Mouse (Mus musculus) telencephalon, adult 2 months (tissue): Measurements from ENCODE around the gene Lrp11.
A peak's percentile ranks its signal among the peaks of the same experiment; 100 is the strongest.

Experiments
- DNase-seq: peaks from one replicate; pipeline ENCODE4 v3.0.0-alpha.2; 2011; ENCODE audit warnings: low read depth, low spot score

The Lrp11 gene

GRCm38 (mm10) chr10:7623861-7624518 is 34.4 kb downstream of the Lrp11 start:
- DNase-seq: no peak

DNA sequence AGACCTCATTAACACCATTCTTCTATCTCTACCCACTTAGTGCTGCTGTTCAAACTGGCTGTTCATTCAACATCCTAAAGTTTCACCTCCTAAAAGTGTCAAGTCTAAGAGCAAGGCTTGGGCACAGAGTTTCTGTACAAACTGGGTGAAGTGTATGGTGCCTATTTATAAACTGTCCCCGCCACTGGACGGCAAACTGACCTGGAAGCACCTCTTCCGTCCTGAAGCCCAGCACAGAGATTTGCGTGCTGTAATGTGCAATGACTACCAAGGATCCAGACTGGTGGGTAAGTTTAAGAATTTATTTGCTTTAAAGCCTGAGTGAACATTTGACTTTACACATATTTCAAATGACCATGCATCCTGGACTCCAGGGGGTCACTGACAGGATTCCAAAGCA is 39.5 kb downstream of the Lrp11 start:
- DNase-seq: no peak

GRCm38 (mm10) chr10:7630286-7630685 is 40.7 kb downstream of the Lrp11 start:
- DNase-seq: no peak

GRCm38 (mm10) chr10:7630951-7631720 is 41.5 kb downstream of the Lrp11 start:
- no peak for DNase-seq

- DNase-seq: no peak
Observed at GRCm38 (mm10) chr10:7640366-7640765, 50.8 kb downstream of the Lrp11 start.

GRCm38 (mm10) chr10:7645911-7646310 is 56.3 kb downstream of the Lrp11 start:
- DNase-seq: no peak

- DNase-seq: no peak
Observed at GRCm38 (mm10) chr10:7649059-7649458, 59.5 kb downstream of the Lrp11 start.

- DNase-seq: no peak
Observed at GRCm38 (mm10) chr10:7651057-7651456, 61.5 kb downstream of the Lrp11 start.

- peak; percentile 15 for DNase-seq
Observed at GRCm38 (mm10) chr10:7662471-7663141, 73.0 kb downstream of the Lrp11 start.

- DNase-seq: peak; percentile 91
Observed at GRCm38 (mm10) chr10:7663159-7664026, 73.8 kb downstream of the Lrp11 start.

GRCm38 (mm10) chr10:7664027-7664526 is 74.5 kb downstream of the Lrp11 start:
- no peak for DNase-seq

GRCm38 (mm10) chr10:7664889-7665288 is 75.3 kb downstream of the Lrp11 start:
- no peak for DNase-seq

- DNase-seq: peak; percentile 85
Observed at GRCm38 (mm10) chr10:7667342-7667802, 77.8 kb downstream of the Lrp11 start, which contains the start of gene Nup43. Nup43 (plus strand) TSS chr10:7667503.

- DNase-seq: no peak
Observed at GRCm38 (mm10) chr10:7673673-7674072, 84.1 kb downstream of the Lrp11 start.
